Mouse (Mus musculus): ENCODE results near the gene Mapk8ip1. TPM values are rescaled to one million over a fixed set of nuclear protein-coding genes. Genes with fewer than 3 reads are reported as not detected.

The Mapk8ip1 gene
- polyA plus RNA-seq, 1 experiment from 2014 or later: 18.8 TPM

- H3K36me3 ChIP-seq (replicated peaks; ENCODE audit: control insufficient read depth, insufficient read depth, low read depth, low read length): no peaks in the 10 kb centered on the region; the same call in 1 of the 2 replicates
- no peak overlapping the region for H3K27ac ChIP-seq (replicated peaks; ENCODE audit: low read depth, low read length)
- no peak for DNase-seq (ENCODE audit: low spot score)
Measured at GRCm38 (mm10) chr2:92423702-92424461, 22.8 kb upstream of the Mapk8ip1 start.

GRCm38 (mm10) chr2:92423156-92423555 is 22.1 kb upstream of the Mapk8ip1 start:
- Histone ChIP-seq H3K27me3 (ENCODE audit: control insufficient read depth, insufficient read depth, low read length) (no peaks in the 10 kb centered on the region), H3K4me1 (ENCODE audit: control insufficient read depth, insufficient read depth, low read length) (no peaks in the 10 kb centered on the region), H3K9me3 (replicated peaks; ENCODE audit: control insufficient read depth, low read length) (no peaks in the 10 kb centered on the region), H3K36me3 (replicated peaks; ENCODE audit: control insufficient read depth, insufficient read depth, low read depth, low read length) (no peaks in the 10 kb centered on the region; the same call in 1 of the 2 replicates), H3K9ac (replicated peaks; ENCODE audit: low read length) (no peak overlapping the region), H3K4me3 (ENCODE audit: low read depth, low read length) (no peak overlapping the region), H3K4me2 (ENCODE audit: low read depth, low read length) (no peak overlapping the region), H3K27ac (replicated peaks; ENCODE audit: low read depth, low read length) (no peak overlapping the region)
- 92% methylated on average over 9 of the region's 9 CpGs for WGBS
- ATAC-seq (replicated peaks; ENCODE audit: insufficient number of reproducible peaks, low FRiP score, low TSS enrichment, low read depth): no peak
- no peak for DNase-seq (ENCODE audit: low spot score)

More at GRCm38 (mm10) chr2:92423702-92424461, 22.8 kb upstream of the Mapk8ip1 start:
- H3K9ac ChIP-seq (replicated peaks; ENCODE audit: low read length): no peak overlapping the region
- no peak overlapping the region for H3K4me3 ChIP-seq (ENCODE audit: low read depth, low read length)
- no peaks in the 10 kb centered on the region for H3K4me1 ChIP-seq (ENCODE audit: control insufficient read depth, insufficient read depth, low read length)
- no peaks in the 10 kb centered on the region for H3K27me3 ChIP-seq (ENCODE audit: control insufficient read depth, insufficient read depth, low read length)
- 87% methylated on average over 9 of the region's 9 CpGs for WGBS
- ATAC-seq (replicated peaks; ENCODE audit: insufficient number of reproducible peaks, low FRiP score, low TSS enrichment, low read depth): no peak
- H3K9me3 ChIP-seq (replicated peaks; ENCODE audit: control insufficient read depth, low read length): no peaks in the 10 kb centered on the region
- no peak overlapping the region for H3K4me2 ChIP-seq (ENCODE audit: low read depth, low read length)

- Histone ChIP-seq H3K27ac (replicated peaks; ENCODE audit: low read depth, low read length) (no peak overlapping the region), H3K4me2 (ENCODE audit: low read depth, low read length) (no peak overlapping the region), H3K9ac (replicated peaks; ENCODE audit: low read length) (no peak overlapping the region), H3K4me1 (ENCODE audit: control insufficient read depth, insufficient read depth, low read length) (no peaks in the 10 kb centered on the region), H3K27me3 (ENCODE audit: control insufficient read depth, insufficient read depth, low read length) (no peaks in the 10 kb centered on the region), H3K9me3 (replicated peaks; ENCODE audit: control insufficient read depth, low read length) (no peaks in the 10 kb centered on the region), H3K36me3 (replicated peaks; ENCODE audit: control insufficient read depth, insufficient read depth, low read depth, low read length) (no peaks in the 10 kb centered on the region; the same call in 1 of the 2 replicates), H3K4me3 (ENCODE audit: low read depth, low read length) (no peak overlapping the region)
- DNase-seq (ENCODE audit: low spot score) (peak; percentile 32), ATAC-seq (replicated peaks; ENCODE audit: insufficient number of reproducible peaks, low FRiP score, low TSS enrichment, low read depth) (no peak)
- 73% methylated on average over 10 of the region's 10 CpGs for WGBS
Measured at GRCm38 (mm10) chr2:92422388-92423135, 21.5 kb upstream of the Mapk8ip1 start.

GRCm38 (mm10) chr2:92421723-92422387 is 20.8 kb upstream of the Mapk8ip1 start:
- H3K36me3 ChIP-seq (replicated peaks; ENCODE audit: control insufficient read depth, insufficient read depth, low read depth, low read length): no peaks in the 10 kb centered on the region; the same call in 1 of the 2 replicates
- 92% methylated on average over 7 of the region's 7 CpGs for WGBS

GRCm38 (mm10) chr2:92411705-92412104 is 10.6 kb upstream of the Mapk8ip1 start:
- Histone ChIP-seq H3K4me2 (ENCODE audit: low read depth, low read length) (no peak overlapping the region), H3K9ac (replicated peaks; ENCODE audit: low read length) (no peak overlapping the region), H3K4me1 (ENCODE audit: control insufficient read depth, insufficient read depth, low read length) (no peaks in the 10 kb centered on the region), H3K9me3 (replicated peaks; ENCODE audit: control insufficient read depth, low read length) (no peaks in the 10 kb centered on the region), H3K4me3 (ENCODE audit: low read depth, low read length) (no peak overlapping the region), H3K27me3 (ENCODE audit: control insufficient read depth, insufficient read depth, low read length) (no peaks in the 10 kb centered on the region), H3K27ac (replicated peaks; ENCODE audit: low read depth, low read length) (no peak overlapping the region), H3K36me3 (replicated peaks; ENCODE audit: control insufficient read depth, insufficient read depth, low read depth, low read length) (peaks cover 10% of the 10 kb centered on the region)
- WGBS: 94% methylated on average over 10 of the region's 10 CpGs
- no peak for ATAC-seq (replicated peaks; ENCODE audit: insufficient number of reproducible peaks, low FRiP score, low TSS enrichment, low read depth)
- DNase-seq (ENCODE audit: low spot score): no peak

More at GRCm38 (mm10) chr2:92421723-92422387, 20.8 kb upstream of the Mapk8ip1 start:
- Histone ChIP-seq H3K9me3 (replicated peaks; ENCODE audit: control insufficient read depth, low read length) (no peaks in the 10 kb centered on the region), H3K4me1 (ENCODE audit: control insufficient read depth, insufficient read depth, low read length) (no peaks in the 10 kb centered on the region), H3K27ac (replicated peaks; ENCODE audit: low read depth, low read length) (no peak overlapping the region), H3K4me3 (ENCODE audit: low read depth, low read length) (no peak overlapping the region), H3K27me3 (ENCODE audit: control insufficient read depth, insufficient read depth, low read length) (no peaks in the 10 kb centered on the region), H3K9ac (replicated peaks; ENCODE audit: low read length) (no peak overlapping the region), H3K4me2 (ENCODE audit: low read depth, low read length) (no peak overlapping the region)
- no peak for DNase-seq (ENCODE audit: low spot score)
- ATAC-seq (replicated peaks; ENCODE audit: insufficient number of reproducible peaks, low FRiP score, low TSS enrichment, low read depth): no peak

GRCm38 (mm10) chr2:92408309-92409045 is 7.4 kb upstream of the Mapk8ip1 start:
- 89% methylated on average over 18 of the region's 18 CpGs for WGBS
- H3K4me3 ChIP-seq (ENCODE audit: low read depth, low read length): no peak overlapping the region
- no peak overlapping the region for H3K4me2 ChIP-seq (ENCODE audit: low read depth, low read length)
- H3K9ac ChIP-seq (replicated peaks; ENCODE audit: low read length): no peak overlapping the region
- H3K36me3 ChIP-seq (replicated peaks; ENCODE audit: control insufficient read depth, insufficient read depth, low read depth, low read length): peaks cover 9% of the 10 kb centered on the region
- ATAC-seq (replicated peaks; ENCODE audit: insufficient number of reproducible peaks, low FRiP score, low TSS enrichment, low read depth) (no peak), DNase-seq (ENCODE audit: low spot score) (no peak)
- H3K9me3 ChIP-seq (replicated peaks; ENCODE audit: control insufficient read depth, low read length): no peaks in the 10 kb centered on the region
- no peaks in the 10 kb centered on the region for H3K4me1 ChIP-seq (ENCODE audit: control insufficient read depth, insufficient read depth, low read length)
- H3K27me3 ChIP-seq (ENCODE audit: control insufficient read depth, insufficient read depth, low read length): no peaks in the 10 kb centered on the region
- H3K27ac ChIP-seq (replicated peaks; ENCODE audit: low read depth, low read length): no peak overlapping the region

- DNase-seq (ENCODE audit: low spot score): no peak
- no peak overlapping the region for H3K27ac ChIP-seq (replicated peaks; ENCODE audit: low read depth, low read length)
Measured at GRCm38 (mm10) chr2:92405687-92406086, 4.6 kb upstream of the Mapk8ip1 start.

More at GRCm38 (mm10) chr2:92405687-92406086, 4.6 kb upstream of the Mapk8ip1 start:
- no peaks in the 10 kb centered on the region for H3K4me1 ChIP-seq (ENCODE audit: control insufficient read depth, insufficient read depth, low read length)
- no peaks in the 10 kb centered on the region for H3K9me3 ChIP-seq (replicated peaks; ENCODE audit: control insufficient read depth, low read length)
- peaks cover 7% of the 10 kb centered on the region for H3K36me3 ChIP-seq (replicated peaks; ENCODE audit: control insufficient read depth, insufficient read depth, low read depth, low read length)
- H3K9ac ChIP-seq (replicated peaks; ENCODE audit: low read length): no peak overlapping the region
- ATAC-seq (replicated peaks; ENCODE audit: insufficient number of reproducible peaks, low FRiP score, low TSS enrichment, low read depth): no peak
- 93% methylated on average over 7 of the region's 7 CpGs for WGBS
- H3K27me3 ChIP-seq (ENCODE audit: control insufficient read depth, insufficient read depth, low read length): no peaks in the 10 kb centered on the region
- no peak overlapping the region for H3K4me3 ChIP-seq (ENCODE audit: low read depth, low read length)
- no peak overlapping the region for H3K4me2 ChIP-seq (ENCODE audit: low read depth, low read length)
